Mouse (Mus musculus) ovary, postnatal 14 days (tissue): ENCODE data around the gene Cbx5.

Source experiments
- DNase-seq: peaks from one replicate; pipeline ENCODE4 v3.0.0; 2022; ENCODE audit warnings: low spot score

The Cbx5 gene

DNA sequence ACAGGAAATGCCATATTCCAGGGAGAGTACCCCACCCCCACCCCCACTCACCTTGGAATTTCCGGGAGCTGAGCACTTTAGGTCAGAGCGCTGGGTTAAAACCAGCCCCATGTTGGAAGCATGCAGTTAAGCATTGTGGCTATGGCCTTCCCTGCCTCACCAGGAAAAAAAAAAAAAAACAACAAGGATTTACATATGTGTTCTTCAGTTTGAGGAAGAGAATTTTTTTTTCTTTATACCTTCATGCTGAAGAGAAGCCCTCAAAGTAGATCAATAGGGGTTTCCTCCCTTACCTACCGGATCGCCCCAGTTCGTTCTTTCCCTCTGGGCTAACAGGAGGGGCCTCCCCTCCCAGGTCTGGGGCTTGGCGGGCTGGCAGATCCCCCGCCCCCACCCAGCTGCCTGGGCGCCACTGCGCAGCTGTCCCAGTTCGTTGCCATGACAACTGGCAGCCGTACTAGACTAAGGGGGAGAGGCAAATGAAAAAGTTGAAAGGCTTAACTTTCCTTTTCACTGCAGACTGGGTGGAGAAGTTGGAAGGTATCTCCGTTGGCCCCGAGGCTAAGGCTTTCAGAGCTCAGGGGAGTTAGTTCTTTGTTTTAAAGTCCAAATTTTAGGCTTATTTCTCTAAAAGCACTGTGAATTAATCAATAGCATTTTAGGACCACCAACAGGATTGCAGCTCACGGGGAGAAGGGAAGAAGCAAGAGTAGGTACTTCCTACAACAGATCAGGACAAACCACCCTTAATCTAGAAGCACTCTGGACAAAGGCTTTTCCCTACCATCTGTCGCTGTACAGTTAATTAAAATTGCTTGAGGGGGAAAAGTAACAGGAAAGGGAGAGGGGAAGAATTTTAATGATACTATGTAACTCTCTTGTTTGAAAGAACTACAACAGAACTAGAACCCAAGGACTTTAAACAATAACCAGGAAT lies 24.4 kb downstream of the Cbx5 start:
- peak; percentile 80 for DNase-seq

- DNase-seq: no peak
Measured at GRCm38 (mm10) chr15:103214149-103214548, 25.5 kb downstream of the Cbx5 start.

DNA sequence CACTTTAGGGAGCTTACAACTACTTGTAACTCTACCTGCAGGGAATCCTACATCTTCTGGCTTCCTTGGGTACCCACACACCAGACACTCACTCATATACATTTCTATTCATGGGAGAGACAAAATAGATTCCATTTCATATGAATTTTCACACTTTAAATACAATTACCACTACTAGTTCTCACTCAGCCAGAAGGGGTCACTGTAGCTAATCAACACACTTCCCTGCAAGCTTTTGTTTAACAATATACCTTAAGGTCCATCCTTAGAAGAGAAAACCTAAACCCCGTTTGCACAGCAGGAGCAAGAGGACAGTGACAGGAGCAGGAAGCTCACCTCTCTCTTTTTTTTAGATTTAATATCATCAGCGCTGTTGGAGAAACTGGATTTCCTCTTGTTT lies 34.5 kb downstream of the Cbx5 start:
- DNase-seq: no peak

DNA sequence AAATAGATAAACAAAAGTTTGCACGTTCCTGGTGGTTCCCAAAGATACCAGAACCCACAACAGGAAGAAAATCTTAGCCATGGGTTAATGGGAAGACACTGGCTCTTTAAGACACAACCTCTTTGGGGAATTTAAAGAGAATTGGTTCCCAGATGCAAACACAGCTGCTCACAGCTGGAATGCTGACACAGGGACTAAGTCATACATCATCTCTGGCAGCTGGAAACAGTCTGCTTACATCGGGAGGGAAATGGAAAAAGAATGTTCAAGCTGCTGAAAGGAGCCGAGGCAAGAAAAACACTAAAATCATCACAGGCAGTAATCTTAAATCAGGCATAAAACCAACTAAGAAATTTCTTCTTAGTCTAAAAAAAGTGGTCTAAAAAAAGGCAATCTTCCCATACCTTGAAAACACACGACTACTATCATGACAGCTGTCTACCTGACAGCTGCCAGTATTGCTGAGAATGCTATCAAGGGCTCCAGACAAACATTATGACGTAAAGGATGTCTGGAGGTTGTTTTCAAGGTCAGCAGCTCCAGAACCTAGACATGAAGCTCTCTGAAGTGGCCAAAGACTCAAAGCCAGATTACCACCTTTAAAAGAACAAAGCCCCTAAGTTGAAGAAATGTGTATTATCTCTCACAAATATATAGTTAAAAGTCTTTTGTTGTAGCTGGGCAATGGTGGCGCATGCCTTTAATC lies 37.4 kb downstream of the Cbx5 start:
- no peak for DNase-seq

DNA sequence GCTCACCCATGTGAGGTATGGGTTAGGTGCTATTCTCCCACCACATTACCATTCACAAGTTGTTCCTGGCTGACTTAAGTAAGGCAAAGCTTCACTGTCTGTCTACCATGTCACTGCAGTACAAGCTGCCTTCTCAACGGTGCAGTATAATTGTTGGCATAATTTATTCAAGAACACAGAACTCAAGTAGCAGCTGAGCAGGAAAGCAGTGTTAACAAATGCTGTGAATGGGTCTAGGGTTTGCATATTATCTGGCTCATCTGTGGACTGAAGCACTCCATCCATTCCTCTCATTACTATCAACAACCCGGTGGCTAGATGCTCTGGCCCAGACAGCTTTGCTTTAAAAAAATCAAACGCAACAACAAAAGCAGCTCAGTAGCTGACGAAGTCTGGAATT lies 41.8 kb downstream of the Cbx5 start:
- DNase-seq: no peak

DNA sequence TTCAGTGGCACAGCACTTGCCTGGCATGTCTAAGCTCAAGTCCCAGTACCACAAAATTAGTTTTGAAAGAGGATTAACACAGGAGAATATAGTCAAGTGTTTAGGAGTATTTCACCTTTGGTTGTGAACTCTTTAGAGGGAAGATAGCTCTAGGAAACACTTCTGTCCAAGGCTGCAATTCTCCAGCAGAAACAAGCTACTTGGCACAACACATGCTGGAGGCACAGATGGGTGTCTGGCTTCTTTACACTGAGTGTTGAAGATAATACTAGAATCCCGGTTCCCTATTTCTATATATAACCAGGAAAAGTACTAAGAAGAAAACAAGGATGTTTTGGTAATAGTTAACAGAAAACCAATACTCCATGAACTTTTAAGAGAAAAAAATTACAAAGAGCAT lies 42.8 kb downstream of the Cbx5 start:
- no peak for DNase-seq

DNA sequence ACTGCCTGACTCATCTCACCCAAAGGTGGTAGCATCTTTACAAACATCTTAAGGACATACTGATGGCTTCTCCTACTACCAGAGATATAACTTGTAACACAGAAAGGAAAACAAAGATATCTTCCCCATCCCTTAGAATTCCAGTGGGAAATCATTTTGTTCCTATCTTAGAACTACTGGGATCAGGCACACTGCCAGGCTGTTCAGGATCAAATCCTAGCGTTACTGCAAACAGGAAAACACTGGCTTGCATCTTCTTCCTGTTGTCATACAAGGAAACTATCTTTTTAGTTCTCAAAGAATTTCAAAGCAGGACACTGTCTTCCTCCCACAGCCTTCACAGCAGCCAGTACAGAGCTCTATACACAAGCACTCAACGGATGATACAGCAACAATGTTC lies 46.0 kb downstream of the Cbx5 start:
- no peak for DNase-seq

DNA sequence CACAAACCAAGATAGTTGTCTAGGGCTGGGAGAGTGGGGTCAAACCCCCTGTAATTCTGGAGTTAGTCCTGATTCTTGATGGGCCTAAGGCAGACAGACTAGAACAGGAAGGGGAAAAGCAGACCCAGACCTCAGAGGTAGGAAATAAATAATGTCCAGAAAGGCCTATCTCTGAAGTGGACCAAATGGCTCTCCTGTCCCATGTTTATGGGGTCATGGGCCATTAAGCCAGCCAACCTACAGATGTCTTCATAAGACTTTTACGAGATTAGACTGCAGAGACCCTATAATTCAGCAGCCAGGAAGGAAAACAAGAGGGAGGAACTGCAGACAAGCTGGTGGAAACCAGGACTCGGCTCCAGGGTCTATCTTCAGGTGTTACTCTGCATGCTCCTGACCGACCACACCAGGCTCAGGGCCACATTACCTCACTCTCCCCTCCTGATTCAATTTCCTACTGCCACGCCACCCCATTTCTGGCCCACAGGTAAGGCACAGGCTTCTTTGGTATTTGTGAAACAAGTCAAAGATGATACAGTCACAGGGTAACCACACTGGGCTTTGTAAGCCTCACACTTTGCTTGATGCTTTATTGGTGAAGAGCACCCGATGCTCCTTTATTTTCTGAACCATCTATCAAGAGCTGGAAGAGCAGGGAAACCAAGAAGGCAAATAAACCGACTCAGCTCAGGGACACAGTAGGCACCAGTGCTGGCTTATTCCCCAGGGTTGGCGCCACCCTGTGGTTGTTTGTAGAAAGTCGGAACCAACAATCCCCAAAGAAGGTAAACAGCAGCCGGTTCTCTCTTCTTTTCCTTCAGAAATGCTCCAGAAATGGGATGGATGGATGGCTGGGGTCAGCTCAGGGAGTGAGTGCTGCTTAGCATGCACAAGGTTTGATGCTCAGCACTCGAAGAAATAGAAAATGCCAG lies 48.8 kb downstream of the Cbx5 start:
- DNase-seq: no peak

DNA sequence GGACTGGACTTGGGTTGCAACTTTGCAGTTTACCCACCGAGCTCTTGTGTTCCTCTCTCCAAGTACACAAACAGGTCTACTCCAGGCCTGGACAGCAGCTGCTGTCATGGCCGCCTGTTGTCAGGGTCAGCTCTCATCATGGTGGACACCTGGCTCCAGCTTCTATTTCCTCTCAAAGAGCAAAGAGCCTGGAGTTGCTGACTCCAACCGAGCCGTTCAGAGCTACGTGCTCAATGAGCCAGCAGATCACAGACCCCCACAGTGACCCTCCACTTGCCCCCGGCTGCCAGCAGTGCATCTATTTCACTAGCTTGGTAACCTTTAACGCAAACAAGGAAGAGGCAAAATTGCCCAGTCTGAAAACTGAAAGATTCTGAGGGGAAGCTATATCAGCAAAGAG lies 49.5 kb downstream of the Cbx5 start:
- no peak for DNase-seq

DNA sequence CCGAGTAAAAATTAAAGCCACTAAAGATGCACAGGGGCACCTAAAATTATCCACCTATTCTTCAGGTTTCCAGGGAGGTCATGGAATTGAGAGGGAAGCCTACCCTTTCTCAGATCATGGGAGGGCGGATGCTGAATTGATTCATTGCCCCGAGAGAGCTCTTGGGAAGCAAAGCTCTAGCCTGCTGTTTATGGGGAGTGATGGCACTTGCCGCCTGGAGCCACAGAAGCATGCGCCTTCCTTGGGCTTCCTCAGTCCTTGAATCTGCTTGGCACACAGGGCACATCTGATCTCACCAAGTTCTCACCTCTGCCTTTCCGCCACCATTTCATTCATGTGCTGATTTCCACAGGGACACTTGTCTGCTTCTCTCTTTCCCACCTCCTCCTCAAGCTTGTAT lies 51.8 kb downstream of the Cbx5 start:
- no peak for DNase-seq

DNA sequence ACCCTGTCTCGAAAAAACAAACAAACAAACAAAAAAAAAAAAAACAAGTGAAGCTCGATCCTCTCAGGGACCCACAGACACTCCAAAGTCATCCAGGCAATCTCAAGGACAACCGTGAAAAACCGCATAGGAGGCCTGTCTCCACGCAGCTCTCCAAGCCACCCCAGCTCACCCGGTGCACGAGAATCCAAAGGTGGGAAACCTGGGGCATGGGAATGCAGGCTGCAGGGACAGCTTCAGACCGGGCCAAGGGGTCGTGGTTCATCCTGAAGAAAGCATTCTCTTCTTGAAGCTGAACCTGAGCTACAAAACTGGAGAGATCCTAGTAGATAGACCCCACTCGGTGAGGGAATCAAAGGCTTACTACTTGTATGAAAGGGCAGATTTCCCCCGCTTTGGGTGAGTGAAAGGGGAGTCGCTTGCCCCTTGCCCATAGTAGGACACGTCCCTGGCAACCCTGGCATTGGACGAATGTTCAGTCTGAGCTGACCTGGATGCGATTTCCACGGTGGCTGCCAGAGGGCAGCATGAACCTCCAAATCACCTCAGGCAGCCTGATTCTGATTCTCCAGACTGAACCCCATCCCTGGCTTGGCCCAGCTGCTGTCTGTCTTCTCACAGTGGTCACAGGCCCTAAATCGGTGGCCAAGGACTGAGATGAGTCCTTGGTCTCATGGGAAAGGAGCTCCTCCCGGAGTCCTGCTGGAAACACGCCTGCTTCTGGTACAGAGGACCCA lies 54.0 kb downstream of the Cbx5 start:
- peak; percentile 48 for DNase-seq

DNA sequence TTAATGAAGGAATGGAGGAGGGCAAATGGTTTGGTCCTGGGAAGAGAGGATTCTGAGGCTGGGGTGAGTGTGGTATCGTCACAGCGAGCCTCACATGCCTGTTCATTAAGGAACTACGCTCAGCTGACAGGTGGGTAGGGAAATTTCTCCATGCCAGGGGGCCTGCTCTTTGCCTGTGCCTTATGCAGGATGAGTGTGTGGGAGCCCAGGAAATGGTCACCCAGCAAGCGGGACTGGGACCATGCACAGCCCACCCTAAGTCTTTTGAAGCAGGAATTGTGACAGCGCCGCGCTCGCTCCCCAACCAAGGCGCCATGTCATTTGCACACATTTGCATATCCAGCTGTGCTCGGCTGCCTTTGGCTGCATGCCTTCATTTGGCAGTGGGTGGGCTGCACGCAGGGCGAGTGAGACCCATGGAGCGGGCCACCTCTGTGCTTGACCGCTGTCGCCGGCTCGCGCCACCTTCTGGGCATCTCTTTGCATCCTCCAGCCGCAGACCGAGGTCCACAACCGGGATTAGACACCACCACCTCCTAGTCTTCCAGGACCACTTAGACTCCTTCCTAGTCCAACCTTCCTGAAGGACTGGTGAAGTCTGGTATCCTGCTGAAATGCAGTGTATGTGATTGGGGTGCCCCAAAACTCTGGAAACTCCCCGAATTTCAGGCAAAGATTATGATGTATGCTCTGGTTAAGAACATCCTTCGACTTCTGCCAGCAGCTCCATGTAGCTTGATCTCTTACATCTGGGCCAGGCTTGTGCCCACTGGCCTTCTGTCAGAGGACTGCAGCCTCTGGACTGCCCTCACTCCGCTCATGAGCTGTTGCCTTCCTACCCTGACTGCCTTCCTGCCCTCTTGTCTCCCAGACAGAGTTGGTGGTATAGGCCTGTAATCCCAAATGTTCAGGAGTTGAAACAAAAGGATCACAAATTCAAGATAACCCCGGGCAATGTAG lies 55.7 kb downstream of the Cbx5 start:
- no peak for DNase-seq

DNA sequence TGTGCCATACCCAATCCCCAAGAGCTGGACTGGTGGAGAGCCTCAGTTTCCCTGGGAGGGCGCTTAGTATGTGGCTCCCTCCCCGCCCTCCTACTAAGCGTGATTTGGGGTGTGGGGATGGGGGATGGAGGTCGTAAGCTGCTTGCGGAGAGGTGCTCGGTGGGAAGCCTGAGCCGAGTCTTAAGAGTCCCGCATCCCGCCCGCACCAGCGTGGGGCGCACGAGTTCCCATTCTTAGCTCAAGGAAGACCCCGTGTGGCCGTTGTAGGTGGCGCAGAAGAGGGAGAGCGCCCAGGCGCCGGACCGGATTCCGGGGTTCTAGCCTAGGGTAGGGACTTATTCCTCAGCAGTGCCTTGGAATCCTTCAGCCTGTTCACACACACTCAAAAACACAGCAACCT lies 56.5 kb downstream of the Cbx5 start:
- DNase-seq: peak; percentile 56

DNA sequence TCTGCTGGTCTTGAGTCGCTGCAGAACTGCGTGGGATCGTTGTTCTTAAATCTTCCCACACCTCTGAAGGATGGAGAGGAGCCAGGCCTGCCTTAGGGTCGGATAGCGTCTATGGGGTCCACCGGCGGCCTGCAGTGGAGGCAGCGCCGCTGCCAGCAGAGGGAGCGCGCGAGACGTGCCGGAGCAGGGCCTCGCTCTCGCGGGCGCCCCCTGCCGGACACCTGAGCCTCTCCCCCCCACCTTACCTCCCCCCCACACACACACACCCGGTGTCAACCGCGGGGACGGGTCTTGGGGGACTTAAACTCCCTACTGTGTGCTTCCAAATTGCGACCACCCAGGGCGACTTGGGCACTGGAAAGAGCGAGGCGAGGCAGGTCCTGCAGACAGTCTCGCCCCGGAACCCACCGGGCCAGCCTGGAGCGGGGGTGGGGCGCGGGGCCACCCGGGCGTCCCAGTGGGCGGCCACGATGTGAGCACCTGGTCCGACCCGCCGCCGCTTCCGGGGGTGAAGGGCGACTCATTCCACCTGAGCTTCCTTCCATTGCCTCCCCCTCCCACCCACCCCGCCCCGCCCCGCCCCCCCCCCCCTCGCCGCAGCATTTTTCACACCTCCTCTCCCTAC lies 57.3 kb downstream of the Cbx5 start:
- peak; percentile 84 for DNase-seq

DNA sequence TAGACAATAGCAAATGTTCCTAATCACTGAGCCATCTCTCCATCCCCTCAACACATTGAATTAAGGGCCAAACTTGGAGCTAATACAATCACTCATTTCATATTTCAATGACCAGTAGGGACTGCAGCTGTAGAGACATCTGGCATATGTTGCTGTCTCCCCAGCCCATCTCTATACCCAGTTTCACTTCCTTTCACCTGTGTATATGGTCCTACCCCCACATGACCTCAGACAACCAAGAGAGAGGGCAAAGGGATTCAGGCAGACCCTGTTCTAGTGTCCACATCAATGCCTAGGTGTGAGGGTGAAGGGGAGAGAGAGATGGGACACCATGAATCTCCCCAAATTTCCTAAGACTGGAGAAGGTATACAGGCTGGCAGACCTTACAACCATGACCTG lies 59.2 kb downstream of the Cbx5 start:
- no peak for DNase-seq

DNA sequence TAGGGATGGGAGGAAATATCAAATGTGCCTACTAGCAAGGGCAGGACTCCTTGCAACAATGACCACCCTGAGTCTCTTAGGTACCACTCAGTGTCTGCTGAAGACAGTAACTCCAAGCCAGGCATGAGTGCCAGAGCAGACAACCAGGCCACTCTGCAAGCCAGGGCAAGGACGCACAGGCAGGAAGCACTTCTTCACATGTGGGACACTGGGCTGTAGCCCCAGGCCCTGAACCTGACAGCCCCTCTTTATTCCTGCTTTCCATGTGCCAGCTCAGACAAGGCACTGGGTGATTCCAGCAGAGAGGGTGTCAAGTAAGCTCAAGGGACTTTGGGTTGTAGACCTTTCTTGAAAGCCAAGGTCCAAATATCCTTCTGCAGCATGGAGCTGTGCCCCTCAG lies 60.8 kb downstream of the Cbx5 start:
- DNase-seq: no peak

GRCm38 (mm10) chr15:103178137-103178536 lies 61.5 kb downstream of the Cbx5 start:
- DNase-seq: no peak

- no peak for DNase-seq
Measured at GRCm38 (mm10) chr15:103177611-103178041, 62.0 kb downstream of the Cbx5 start.

- DNase-seq: peak; percentile 95
Measured at GRCm38 (mm10) chr15:103176874-103177421, 62.7 kb downstream of the Cbx5 start.

- DNase-seq: no peak
Measured at GRCm38 (mm10) chr15:103173251-103173650, 66.4 kb downstream of the Cbx5 start.
